Mouse (Mus musculus) megakaryocyte progenitor cell, adult 5-6 weeks (primary cell): ENCODE measurements around the gene Adtrp. TPM values are rescaled to one million over a fixed set of nuclear protein-coding genes. Genes with fewer than 3 reads are reported as not detected.
A peak's percentile ranks its signal among the peaks of the same experiment; 100 is the strongest.

Experiments used
- ATAC-seq: replicated peaks from 2 replicates; pipeline ENCODE4 v1.8.0; 2016; ENCODE audit warnings: mild to moderate bottlenecking, moderate TSS enrichment, inconsistent platforms; ENCODE audit not compliant: poor library complexity
- total RNA-seq, 2 experiments: library from RNA; stranded (forward) in 1 of 2; stranded (reverse) in 1 of 2; fragments of 157-497, 149-512 nt in 1 of 2; fragments of 200-1000 nt in 1 of 2; gene quantifications; 2 replicates each; pipeline versions ENCODE4 v1.2.3 to v1.2.4; 2015 to 2017

The Adtrp gene
- total RNA-seq, 2 experiments from 2014 or later: 0.91 to 2.1 TPM

DNA sequence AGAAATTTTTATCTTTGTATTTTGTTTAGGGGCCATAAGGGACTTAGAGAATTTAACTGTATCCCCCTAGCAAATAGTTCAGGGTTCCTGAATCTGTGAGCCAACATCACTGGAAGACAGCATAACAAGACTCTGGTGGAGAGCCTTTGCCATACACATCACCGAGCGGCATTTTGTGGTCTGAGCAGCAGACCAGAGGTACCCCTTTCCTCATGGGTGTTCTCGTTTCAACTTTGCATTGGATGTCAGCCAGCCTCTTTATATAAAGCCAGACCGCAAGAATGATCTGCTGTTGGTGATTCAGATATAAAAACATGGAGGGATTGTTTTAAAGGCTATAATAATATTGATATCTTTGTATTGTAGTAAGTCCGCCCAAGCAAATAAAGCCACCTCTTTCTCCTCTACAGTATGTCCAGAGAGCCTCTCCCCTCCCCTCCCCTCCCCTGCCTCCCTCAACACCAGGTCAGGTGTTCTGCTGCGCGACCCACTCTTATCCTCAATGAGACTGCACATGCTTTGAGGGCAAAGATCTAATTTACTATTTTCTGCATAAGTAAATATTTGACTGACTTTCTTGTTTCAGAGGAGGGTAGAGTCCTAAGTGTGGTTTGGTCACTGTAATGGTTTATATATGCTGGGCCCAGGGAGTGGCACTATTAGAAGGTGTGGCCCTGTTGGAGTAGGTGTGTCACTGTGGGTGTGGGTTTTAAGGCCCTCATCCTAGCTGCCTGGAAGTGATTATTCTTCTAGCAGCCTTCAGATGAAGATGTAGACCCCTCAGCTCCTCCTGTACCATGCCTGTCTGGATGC lies 62.4 kb downstream of the Adtrp start:
- ATAC-seq: no peak

DNA sequence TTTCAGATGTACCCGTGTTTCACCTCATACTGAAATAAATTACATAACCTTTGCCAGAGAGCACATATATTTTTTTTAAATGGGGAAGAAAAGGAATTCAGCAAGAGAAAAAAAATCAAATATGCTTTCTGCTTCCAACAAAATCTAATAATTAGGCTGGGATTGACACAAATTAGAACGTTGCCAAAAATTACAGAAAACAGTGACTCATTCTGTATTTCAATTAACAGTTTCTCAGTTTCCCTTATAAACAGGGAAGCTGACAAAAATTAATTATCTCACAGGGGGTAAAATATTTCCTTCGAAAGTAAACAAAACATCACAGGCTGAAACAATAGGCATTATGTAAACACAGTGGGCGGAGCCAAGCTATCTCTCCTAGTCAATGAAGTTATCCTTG lies 67.2 kb downstream of the Adtrp start:
- no peak for ATAC-seq

DNA sequence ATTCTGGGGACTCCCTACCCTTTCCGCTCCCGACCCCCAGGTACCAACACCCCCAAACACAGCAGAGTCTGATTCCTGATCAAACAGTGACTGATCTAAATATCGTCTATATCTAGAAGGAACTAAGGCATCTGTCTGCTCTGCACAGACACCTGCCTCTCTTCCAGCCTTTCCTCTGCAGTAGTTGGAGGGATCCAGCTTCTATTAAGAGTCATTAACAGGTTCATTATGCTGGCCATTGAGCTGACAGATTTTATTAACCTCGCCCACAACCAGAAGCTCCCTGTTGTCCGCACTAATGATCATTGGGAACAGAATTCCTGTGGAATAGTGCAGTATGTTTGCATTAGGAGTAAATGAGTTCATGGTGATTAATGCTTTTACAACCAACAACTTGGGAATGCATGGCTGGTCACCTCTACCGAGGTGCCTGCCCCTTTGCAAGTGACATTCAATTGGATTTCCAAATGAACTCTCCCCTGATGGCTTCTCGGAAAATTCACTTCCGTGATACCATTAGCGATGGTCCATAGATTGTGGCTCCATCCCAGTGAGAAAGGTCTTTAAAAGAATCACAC lies 67.8 kb downstream of the Adtrp start:
- no peak for ATAC-seq

DNA sequence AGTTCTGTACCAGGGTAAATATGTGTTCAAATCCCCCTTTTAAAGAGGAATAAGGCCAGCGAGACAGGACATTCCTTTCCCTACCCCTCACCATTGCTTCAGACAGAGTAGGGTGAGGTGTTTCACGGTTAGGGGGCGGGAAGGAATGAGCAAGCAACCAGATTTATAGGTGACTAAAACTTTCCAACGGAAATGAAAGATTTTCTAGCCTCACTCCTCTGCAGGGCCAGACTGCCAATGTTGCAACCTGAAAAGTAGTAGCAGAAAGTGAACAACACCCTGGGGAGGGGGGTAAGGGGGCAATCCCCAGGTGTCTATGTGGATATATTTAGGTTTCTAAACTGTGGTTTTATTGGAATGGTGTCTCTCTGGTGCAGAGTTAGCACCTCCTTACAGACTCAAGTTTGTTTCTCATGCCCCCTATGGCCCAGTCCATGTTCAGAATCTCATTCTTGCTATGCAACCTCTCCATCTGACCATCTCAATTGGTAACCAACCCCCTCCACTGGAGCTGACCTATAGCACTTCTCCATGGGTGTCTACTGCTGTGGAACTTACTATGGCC lies 73.6 kb downstream of the Adtrp start:
- no peak for ATAC-seq

DNA sequence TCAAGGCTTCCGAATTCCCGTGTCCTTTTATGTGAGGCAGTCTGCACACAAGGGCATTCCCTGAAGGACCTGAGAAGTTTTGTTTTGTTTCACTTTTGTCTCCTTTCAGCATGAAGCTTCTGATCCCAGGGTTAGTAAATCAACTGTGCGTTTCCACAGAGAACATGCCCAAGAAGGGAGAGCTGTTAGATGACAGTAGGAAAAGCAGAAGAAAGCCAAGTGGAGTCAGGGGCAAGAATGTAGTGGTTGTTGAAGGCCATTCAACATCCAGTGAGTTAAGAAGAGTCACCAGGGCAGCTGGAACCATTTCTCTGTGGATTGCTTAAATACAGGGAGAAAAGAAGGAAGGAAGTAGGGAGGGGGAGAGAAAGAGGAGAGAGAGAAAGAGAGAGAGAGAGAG lies 76.4 kb downstream of the Adtrp start:
- no peak for ATAC-seq

DNA sequence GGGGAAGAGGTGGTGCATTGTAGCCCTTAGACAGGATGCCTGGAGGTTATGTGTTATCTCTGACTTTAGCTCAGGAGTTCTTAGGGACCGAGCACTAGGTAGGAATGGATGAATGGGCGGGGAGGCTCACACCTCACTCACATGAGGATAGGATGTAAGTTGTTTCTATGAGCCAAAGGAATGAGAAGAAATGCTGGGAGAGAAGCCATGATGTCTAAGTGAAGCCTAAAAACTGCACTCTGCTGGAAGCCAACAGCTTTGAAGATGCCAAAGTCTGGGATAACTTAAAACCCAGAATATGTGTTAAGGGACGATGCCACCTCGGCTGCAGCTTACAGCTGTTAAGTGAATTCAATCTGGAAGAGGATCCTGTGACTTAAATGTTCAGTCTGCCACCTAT lies 79.5 kb downstream of the Adtrp start:
- no peak for ATAC-seq

DNA sequence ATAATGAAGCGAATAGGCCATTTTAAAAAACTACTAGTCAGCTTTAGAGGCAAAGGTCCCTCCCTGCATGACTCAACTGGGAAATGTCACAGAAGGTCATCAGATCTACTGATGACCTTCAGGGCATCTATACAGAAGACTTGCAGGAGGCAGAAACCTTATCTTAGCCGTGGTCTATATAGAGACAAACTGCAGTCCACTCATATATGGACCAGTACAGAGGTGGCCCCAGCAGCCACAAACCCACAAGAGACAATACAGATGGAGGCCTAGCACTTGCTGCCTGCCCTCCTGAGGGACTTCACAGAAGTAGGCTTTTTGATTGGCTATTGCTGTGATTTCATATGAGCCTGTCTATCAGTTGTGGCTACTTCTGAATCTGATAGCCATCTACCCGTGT lies 85.5 kb downstream of the Adtrp start:
- no peak for ATAC-seq

DNA sequence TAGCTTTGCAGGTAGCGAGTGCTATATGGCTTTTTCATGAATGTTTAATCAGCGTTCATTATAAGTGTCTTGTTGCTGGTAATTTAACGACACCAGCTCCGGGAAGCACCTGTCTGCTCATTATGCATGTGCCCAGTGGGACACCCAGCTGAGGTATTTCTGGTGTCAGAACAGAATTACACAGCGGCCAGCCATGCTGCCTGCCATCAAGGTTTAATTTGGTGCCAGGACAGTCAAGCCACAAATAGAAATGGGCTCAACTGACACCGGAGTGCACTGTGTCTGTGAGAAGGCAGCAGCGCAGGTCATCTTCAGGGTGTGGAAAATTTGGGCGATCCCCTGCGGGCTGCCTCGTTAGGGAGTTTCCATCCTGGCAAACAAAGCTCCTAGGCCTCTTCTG lies 87.0 kb downstream of the Adtrp start:
- ATAC-seq: no peak

DNA sequence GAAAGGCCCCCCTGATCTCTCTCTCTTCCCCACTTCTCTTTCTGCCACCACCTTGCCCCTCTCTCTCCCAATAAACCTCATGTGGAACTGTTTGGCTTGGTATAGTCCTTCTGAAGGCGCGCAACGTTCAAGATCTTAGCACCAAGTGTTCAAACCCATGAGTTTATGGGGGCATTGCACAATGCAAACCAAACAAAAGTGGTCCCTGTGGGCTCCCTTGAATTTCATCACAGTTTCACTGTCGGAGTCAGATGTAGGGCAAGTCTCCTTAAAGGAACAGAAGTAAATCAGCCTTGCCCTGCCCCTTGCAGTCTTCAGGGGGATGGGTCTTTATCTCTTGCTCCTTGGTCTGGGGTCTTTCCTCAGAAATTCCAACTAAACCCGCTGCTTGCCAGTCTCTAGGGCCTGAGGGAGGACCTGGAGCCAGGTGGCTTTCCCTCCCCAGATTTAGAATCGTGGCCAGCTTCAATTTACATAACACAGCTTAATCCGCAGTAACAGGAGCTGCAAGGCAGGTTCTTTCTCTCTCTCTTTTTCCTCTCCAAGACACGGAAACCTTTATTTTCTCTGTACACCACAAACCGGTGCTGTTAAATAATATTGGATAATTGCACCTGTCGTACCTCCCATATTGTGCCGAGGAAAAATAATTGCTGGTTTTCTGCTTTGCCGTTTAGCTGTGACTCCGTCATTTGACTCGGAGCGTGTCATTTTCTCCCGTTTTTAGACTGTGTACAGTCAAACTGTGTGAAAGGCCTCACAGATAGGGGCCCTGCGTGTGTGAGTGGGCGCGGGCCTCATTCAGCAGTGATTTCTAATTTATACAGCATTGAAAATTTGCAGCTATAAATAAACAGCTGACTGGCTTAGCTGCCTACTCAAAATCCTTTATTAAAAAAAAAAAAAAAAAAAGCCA lies 88.7 kb downstream of the Adtrp start:
- peak; percentile 64 for ATAC-seq

DNA sequence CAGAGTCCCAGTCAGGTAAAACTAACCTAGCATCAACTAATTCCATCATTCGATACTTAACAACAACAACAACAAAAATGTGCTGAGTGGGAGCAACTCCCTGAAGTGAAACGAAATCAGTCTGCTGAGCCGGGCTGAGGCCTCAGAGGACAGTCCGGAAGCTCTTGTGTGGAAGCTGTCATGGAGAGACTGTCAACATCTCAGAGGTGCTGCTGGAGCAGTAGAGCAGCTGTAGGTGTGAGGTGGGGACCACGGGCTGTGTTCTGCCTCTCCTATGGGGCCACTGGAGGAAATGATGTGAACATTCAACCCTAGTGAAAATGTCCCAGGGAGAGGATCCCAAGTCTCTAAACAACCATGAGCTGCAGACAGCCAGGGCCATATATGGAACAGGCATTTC lies 94.4 kb downstream of the Adtrp start:
- ATAC-seq: no peak

DNA sequence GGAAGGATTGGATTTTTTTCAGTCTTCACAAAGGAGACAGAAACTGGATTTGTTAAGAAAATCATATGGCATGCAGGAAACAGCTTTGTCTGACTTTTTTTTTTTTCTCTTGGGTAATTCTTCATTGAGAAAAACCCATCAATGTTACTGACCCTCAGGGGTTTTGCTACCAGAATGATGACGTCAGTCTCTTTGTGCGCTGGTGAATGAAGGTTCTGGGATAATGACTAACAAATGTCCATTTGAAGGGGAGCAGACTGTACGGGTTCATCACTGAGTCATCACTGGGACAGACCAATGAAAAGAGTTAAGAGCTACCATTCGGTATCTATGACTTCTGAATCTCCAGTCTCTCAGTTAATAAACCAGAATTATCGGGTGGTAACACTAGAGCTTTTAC lies 97.0 kb downstream of the Adtrp start:
- no peak for ATAC-seq

DNA sequence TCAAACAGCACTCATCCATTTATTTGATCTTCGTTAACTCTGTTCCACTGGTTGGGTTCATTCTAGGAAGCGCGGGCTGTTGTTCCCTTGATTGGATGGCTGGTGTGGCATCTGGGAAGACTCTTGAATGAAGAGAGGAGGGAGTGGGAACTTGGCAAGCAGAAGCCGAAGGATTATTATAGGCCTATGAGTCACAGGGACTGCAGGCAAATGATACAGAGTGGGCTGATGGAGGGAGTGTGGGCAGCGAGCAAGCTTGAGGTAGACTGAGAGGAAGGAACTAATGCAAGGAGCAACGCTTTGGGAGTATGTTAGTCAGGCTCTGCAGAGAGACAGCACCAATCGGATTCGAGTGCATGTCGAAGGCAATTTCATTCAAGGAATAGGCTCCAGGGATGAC lies 98.6 kb downstream of the Adtrp start:
- ATAC-seq: no peak

DNA sequence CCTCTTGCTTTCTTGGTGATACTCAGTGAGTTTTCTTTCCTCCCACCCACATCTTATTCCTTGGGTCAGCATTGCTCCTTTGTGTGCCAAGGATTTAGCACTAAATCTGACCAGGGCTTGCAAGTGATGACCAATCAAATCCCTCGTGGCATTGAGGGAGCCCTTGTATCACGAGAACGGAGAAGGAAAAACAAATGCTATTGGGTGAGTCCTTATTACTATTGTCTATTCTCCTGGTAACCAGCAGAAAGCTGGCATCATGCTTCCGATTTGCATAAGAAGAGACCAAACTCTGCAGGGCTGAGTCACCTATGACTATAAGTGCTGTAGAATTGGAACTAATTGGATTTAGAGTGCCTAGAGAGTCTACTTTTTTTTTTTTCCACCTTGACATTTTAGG lies 99.8 kb downstream of the Adtrp start:
- no peak for ATAC-seq

DNA sequence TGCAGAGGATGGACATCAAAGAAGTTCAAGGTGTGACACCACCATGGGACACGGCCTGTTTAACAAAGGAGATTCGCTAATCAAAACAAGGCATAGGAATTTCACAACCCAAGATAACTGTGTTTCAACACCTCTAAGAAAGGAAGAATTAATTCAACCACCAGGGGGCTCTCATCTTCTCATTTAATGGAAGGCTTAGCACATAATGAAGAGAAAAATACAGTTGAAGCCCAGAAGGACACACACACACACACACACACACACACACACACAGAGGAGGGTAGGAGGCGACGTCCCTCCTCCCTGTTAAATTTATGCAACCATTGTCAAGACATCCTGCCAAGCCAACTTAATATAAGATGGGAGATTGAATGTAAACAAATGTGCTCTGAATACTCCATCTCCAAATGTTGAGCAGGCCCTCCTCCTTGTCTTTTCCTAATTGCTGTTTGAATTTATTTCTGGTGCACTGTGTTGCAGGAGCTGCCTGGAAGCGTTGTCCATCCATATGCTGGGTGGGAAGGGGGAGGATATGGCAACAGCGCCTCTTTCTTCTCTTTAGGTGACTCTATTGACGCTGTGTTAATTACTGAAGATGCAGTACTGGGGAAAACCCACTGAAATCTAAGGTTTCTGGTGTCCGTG lies 100.4 kb downstream of the Adtrp start:
- peak; percentile 68 for ATAC-seq

DNA sequence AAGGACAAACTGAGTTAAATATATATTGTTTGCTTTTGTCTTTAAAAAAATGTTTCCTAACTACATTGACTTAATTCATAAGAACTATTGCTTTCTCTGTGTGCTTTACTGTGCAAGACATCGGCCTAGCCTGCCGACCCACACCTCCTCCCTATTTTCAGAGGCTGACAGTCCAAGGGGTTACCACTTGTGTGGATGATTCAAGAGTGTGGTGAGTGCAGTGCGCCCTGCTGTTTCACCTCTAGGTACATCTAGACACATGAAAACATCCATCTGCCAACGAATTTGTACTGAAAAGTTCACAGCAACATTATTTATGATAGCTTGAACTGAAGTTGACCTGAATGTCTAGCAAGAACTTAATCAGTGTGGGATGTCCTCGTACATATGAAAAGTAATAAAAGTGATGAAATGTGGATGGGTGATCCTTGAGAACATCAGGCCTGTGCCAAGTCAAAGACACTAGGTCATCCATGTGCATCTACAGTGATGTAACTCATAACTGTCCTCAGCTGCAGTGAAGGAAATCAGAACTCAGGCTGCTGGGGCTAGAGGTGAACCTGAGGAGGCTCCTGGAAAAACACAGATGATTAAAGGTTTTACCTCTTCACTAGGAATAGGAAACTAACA lies 106.9 kb downstream of the Adtrp start:
- no peak for ATAC-seq

DNA sequence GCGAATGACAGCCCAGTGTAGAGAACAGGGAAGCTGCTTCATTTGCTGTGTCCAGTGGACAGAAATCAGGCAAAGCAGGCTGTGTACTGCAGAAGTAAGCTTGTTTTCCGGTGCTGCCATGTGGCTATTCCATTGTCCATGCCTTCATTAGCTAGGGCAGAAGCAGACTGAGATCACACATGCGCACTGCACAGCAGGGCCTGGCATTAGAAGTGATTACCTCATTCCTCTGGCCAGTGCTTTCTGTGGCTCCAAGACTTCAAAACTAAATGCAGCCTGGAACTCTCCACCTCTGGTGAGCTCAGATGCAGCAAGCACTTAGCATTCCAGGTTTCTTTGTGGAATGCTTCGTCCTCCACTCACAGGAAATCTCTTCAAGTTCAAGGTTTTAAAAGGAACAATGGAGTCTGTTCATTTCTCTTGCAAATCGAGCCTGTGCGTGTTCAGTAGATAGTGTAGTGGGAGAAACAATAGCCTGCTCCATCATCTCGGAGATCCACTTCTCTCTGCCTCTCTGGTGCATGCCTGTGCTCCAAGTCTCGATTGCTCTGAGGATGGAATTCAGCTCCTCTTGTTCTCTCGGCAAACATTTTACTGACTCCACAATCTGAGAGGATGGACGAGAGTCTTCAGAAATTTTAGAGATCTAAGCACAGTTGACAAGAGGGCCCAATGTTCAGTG lies 109.7 kb downstream of the Adtrp start:
- no peak for ATAC-seq

DNA sequence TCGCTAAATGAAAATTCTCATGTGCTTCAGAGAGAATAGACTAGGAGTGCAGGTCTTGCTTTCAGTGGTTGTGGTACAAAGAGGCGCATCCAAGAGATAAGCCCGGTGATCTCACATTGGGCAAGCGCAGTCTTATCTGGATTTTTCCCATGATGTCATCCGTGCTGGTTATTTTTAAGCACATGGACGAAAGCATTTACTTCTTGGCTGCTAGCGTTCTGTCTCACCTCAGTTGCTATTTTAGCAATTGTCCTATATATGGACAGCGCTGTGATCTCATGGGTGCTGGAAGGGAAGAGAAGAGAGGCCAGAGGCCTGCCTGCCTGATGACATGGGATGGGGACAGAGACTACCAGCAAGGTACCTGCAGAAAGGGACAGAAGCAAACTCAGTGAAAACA lies 117.8 kb downstream of the Adtrp start:
- no peak for ATAC-seq

DNA sequence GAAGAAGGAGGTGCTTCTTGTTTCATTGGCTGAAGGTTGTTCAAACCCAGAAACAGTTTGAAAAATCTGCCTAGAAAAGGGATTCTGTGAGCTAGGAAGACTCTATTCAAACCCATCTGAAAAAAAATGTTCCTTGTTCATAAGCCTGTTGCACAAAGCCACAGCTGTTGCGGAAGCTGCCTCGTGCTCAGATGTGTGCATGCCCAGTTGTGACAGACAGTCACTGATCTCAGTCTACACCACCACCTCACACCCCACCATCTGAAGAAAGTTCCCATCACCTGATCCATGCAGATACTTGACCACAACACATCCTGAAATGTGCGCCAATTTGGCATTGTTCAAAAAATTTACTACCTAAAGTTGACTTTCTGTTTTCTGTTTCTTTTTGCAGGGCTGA lies 119.7 kb downstream of the Adtrp start:
- ATAC-seq: peak; percentile 63

DNA sequence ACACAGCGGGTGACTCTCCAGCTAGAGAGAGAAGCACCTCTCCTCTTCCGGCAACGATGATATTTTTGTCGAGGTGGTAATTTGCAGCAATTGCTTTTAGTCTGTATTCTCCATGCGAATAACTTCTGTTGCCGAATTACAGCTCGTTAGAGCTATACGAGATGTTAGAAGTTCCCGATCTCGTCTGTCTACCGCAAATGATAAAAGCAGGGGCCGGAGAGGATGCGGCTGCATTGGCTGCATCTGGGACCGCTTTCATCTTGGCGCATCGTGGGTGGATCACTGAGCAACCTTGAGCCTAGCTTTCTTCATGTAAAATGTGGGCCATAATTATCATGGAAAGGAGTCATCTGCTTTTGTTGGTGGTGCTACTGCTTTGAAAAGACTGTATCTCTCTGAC lies 128.2 kb downstream of the Adtrp start:
- no peak for ATAC-seq

DNA sequence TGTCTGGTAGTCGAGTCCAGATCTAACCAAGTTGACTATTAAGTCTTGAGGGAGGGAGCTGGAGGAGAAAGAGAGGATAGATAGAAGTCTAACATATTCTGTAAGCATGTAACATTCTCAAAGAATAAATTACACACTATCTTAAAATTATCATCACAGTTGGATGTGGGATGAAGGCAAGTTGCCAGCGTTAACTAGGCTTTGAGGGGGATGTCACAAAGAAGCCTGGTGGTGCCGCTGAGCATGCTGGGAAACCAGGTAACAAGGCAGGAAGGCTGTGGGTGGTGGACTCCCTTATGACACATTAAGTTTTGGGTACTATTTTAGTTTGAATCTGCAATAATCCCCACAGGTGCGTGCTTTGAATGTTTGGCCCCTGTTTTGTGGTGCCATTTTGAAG lies 129.4 kb downstream of the Adtrp start:
- no peak for ATAC-seq
